Mouse (Mus musculus) heart, embryonic 16.5 days (tissue): ENCODE data around the gene Erp29. TPM values are rescaled to one million over a fixed set of nuclear protein-coding genes. Genes with fewer than 3 reads are reported as not detected.

Experiments used
- ATAC-seq: fragments of 200-750 bp; cut with Nextera tagmentation; replicated peaks from 2 replicates; pipeline ENCODE4 v1.8.0; 2017; ENCODE audit warnings: moderate number of reproducible peaks; ENCODE audit not compliant: insufficient read depth, low FRiP score; ENCODE audit errors: extremely low read depth
- H3K27ac ChIP-seq: fragments of 300-500 bp; sonication (generic); 2 replicates; pipeline ENCODE4 v1.5.1; 2014; ENCODE audit warnings: mild to moderate bottlenecking, low read length, control low read depth, moderate library complexity
- H3K27me3 ChIP-seq: fragments of 300-500 bp; sonication (generic); 2 replicates; pipeline ENCODE4 v1.6.1; 2014; ENCODE audit warnings: low read length, mixed read lengths; ENCODE audit not compliant: control insufficient read depth, insufficient read depth
- H3K36me3 ChIP-seq: fragments of 300-500 bp; sonication (generic); 2 replicates; pipeline ENCODE4 v1.6.1; 2014; ENCODE audit not compliant: control insufficient read depth, insufficient read depth
- H3K4me1 ChIP-seq: fragments of 300-500 bp; sonication (generic); 2 replicates; pipeline ENCODE4 v1.6.1; 2014; ENCODE audit warnings: low read length, mixed read lengths; ENCODE audit not compliant: control insufficient read depth, insufficient read depth
- H3K4me2 ChIP-seq: fragments of 300-500 bp; sonication (generic); 2 replicates; pipeline ENCODE4 v1.6.1; 2014; ENCODE audit warnings: low read depth, mild to moderate bottlenecking, control low read depth, low read length
- H3K4me3 ChIP-seq: fragments of 300-500 bp; sonication (generic); 2 replicates; pipeline ENCODE4 v1.5.1; 2014; ENCODE audit warnings: mild to moderate bottlenecking, control low read depth, low read length
- H3K9ac ChIP-seq: fragments of 300-500 bp; sonication (generic); 2 replicates; pipeline ENCODE4 v1.6.1; 2014; ENCODE audit warnings: low read length, control low read depth
- H3K9me3 ChIP-seq: fragments of 300-500 bp; sonication (generic); replicated peaks from 2 replicates; pipeline ENCODE4 v1.6.1; 2016; ENCODE audit warnings: low read length; ENCODE audit not compliant: control insufficient read depth
- WGBS: fragments of 180-500 bp; shearing (Covaris S2); extraction: QIAGEN DNeasy Blood & Tissue Kit; methylation state at CpG from one replicate; pipeline ENCODE4 v1.1.7; 2014; 5-methylcytosine and 5-hydroxymethylcytosine counted together
- polyA plus RNA-seq: library from polyadenylated mRNA; unstranded; fragments of >200 nt; fragmentation: Nextera tagmentation; extraction: Ambion mirVana; gene quantifications from 2 replicates; pipeline ENCODE4 v1.2.1, GENCODE M21; 2015

The Erp29 gene
- polyA plus RNA-seq, 1 experiment from 2014 or later, result 128 TPM

GRCm38 (mm10) chr5:121398965-121399462 is 53.3 kb downstream of the Erp29 start:
- Histone ChIP-seq H3K4me2 (peak overlapping the region; percentile 80), H3K4me3 (peak overlapping the region; percentile 88), H3K27me3 (no peaks in the 10 kb centered on the region), H3K9me3 (peaks cover 3% of the 10 kb centered on the region; the same call in 1 of the 2 replicates), H3K4me1 (peaks cover 21% of the 10 kb centered on the region), H3K36me3 (no peaks in the 10 kb centered on the region), H3K27ac (no peak overlapping the region), H3K9ac (peak overlapping the region; percentile 86)
- 43% methylated on average over 9 of the region's 9 CpGs for WGBS
- ATAC-seq, result no peak

DNA sequence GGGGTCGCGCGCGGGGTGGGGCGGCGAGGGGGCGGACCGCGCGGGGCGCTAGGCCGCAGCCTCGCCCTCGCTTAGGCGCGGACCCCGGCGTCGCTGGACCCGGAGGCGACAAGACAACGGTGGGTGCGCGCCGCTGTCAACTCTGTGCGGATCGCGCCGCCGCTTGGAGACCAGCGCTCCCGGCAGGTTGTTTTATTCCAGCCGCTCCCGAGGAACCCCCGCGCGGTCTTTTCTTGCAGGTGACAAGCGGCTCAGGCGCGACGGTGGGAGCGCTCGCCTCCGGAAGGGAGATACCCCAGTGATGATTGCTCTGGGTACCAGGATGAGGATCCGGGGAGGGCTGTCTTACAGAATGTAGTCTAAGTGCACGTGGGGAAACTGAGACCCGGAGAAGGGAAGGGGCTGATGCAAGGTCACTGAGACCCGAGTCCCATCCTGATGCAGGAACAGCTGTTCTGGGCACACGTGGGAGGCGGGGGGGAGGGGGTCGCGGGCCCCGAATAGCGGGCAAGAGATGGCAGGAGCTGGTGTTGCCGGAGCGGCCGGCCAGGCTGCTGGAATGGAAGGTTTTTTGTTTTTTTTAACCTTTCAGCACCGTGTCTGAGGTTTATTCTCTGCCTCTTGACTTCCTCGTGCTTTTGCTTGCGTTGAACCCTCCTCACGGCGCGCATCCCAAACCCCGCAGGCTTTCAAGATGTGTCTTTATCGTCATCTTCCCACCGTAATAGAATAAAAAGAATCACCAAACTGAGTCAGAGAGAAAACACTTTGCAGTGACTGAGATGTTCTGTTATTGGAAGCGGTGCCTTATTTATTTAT is 54.0 kb downstream of the Erp29 start:
- H3K4me2 ChIP-seq, result peak overlapping the region; percentile 80
- peaks cover 19% of the 10 kb centered on the region for H3K4me1 ChIP-seq
- WGBS, result under 1% methylated on average over 67 of the region's 67 CpGs
- H3K27ac ChIP-seq, result peak overlapping the region; percentile 44
- no peaks in the 10 kb centered on the region for H3K36me3 ChIP-seq
- peak overlapping the region; percentile 86 for H3K9ac ChIP-seq
- peak; percentile 70 for ATAC-seq
- peak overlapping the region; percentile 88 for H3K4me3 ChIP-seq
- H3K27me3 ChIP-seq, result no peaks in the 10 kb centered on the region
- H3K9me3 ChIP-seq, result peaks cover 3% of the 10 kb centered on the region; the same call in 1 of the 2 replicates

DNA sequence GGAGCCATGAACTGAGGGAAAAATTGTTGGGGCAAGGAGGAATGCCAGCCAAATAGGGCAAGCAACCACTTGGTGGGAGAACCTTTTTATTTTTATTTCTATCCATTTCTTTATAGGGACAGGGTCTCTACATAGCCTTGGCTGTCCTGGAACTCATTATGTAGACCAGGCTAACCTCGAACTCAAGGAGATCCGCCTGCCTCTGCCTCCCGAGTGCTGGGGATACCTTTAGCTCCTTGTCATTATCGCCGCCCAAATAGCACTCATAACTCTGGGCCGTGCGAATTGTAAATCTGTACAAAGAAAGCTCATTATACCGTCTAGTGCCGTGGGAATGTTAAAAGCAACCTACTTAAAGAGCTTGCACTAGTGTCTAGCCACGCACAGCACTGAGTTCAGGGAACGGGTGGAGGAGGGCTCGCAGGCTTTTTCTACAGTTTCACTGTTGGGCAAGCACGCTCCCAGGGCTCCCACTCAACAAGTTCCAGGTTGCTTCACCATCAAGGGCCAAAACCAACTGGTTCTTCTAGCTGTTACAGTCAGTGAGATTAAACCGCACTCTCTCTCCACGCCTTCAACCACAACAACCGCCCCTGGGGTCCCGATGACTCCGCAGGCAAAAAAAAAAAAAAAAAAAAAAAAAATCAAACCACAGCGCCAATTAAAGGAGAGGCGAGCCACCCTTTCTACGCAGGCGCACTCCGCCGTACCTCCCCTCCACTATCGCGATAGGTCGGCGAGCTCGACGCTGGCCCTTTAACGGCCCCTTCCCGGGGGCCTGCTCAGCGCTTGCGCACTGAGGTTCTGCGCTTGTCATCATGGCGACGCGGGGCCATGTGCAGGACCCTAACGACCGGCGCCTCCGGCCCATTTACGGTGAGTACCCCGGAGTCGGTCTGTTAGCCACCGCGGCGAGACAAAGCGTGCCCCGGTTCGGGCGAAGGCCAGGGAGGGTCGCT is 54.8 kb downstream of the Erp29 start, which contains the start of gene Naa25:
Naa25 (plus strand) TSS at position 750 of the 959 bp plus-strand sequence.
- Histone ChIP-seq H3K4me2 (peak within 1 kb of the TSS; percentile 80), H3K9ac (peak within 1 kb of the TSS; percentile 86), H3K4me3 (peak within 1 kb of the TSS; percentile 88), H3K4me1 (peaks cover 19% of the 10 kb centered on the region), H3K27ac (peak within 1 kb of the TSS; percentile 74), H3K27me3 (no peaks in the 10 kb centered on the region), H3K9me3 (peaks cover 3% of the 10 kb centered on the region; the same call in 1 of the 2 replicates), H3K36me3 (no peaks in the 10 kb centered on the region)
- ATAC-seq, result peak; percentile 98
- 8% methylated on average over 53 of the region's 53 CpGs for WGBS

- WGBS, result 74% methylated on average over 5 of the region's 5 CpGs
- no peak for ATAC-seq
- H3K4me3 ChIP-seq, result no peak overlapping the region
- no peak overlapping the region for H3K27ac ChIP-seq
- peaks cover 3% of the 10 kb centered on the region; the same call in 1 of the 2 replicates for H3K9me3 ChIP-seq
- H3K9ac ChIP-seq, result no peak overlapping the region
- no peaks in the 10 kb centered on the region for H3K27me3 ChIP-seq
- H3K36me3 ChIP-seq, result no peaks in the 10 kb centered on the region
- peaks cover 19% of the 10 kb centered on the region for H3K4me1 ChIP-seq
- H3K4me2 ChIP-seq, result no peak overlapping the region
Measured at GRCm38 (mm10) chr5:121395621-121396020, 56.7 kb downstream of the Erp29 start.

DNA sequence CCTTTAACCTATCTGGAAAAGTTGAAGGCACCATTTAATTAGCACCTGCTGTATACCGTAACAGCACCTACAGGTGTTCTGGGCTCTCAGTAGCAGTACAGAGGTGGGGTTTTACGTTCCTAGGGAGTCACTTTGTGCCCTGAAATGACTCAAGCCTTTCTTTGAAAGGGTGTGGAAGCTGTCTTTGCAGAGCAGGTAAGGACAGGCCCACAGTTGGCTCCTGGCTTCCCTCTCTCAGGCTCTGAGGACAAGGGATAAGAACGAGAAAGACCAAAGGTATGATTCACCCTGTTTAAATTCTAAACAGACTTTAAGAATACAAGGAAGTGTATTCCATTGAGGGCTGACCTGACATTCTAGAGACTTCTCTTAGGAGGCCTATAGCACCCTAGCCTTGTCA is 58.9 kb downstream of the Erp29 start:
- no peak overlapping the region for H3K4me2 ChIP-seq
- H3K4me3 ChIP-seq, result no peak overlapping the region
- no peak for ATAC-seq
- no peaks in the 10 kb centered on the region for H3K27me3 ChIP-seq
- peaks cover 3% of the 10 kb centered on the region; the same call in 1 of the 2 replicates for H3K9me3 ChIP-seq
- 73% methylated on average over 3 of the region's 3 CpGs for WGBS
- no peak overlapping the region for H3K9ac ChIP-seq
- peaks cover 5% of the 10 kb centered on the region; the same call in 1 of the 2 replicates for H3K4me1 ChIP-seq
- no peaks in the 10 kb centered on the region for H3K36me3 ChIP-seq
- H3K27ac ChIP-seq, result no peak overlapping the region

GRCm38 (mm10) chr5:121392667-121393380 is 59.5 kb downstream of the Erp29 start:
- Histone ChIP-seq H3K27ac (no peak overlapping the region), H3K9me3 (peaks cover 3% of the 10 kb centered on the region; the same call in 1 of the 2 replicates)

GRCm38 (mm10) chr5:121389691-121390090 is 62.6 kb downstream of the Erp29 start:
- Histone ChIP-seq H3K9me3 (peaks cover 3% of the 10 kb centered on the region; the same call in 1 of the 2 replicates), H3K4me1 (peaks cover 8% of the 10 kb centered on the region), H3K27me3 (no peaks in the 10 kb centered on the region)

More at GRCm38 (mm10) chr5:121392667-121393380, 59.5 kb downstream of the Erp29 start:
- Histone ChIP-seq H3K9ac (no peak overlapping the region), H3K4me2 (no peak overlapping the region), H3K4me1 (peaks cover 5% of the 10 kb centered on the region; the same call in 1 of the 2 replicates), H3K27me3 (no peaks in the 10 kb centered on the region), H3K36me3 (no peaks in the 10 kb centered on the region), H3K4me3 (no peak overlapping the region)
- no peak for ATAC-seq
- WGBS, result 55% methylated on average over 16 of the region's 16 CpGs

GRCm38 (mm10) chr5:121389106-121389505 is 63.2 kb downstream of the Erp29 start:
- Histone ChIP-seq H3K27ac (no peak overlapping the region), H3K4me3 (no peak overlapping the region), H3K9ac (no peak overlapping the region), H3K9me3 (no peaks in the 10 kb centered on the region), H3K4me1 (peaks cover 13% of the 10 kb centered on the region), H3K36me3 (no peaks in the 10 kb centered on the region), H3K27me3 (no peaks in the 10 kb centered on the region), H3K4me2 (no peak overlapping the region)
- no peak for ATAC-seq
- 62% methylated on average over 7 of the region's 7 CpGs for whole genome bisulfite sequencing

More at GRCm38 (mm10) chr5:121389691-121390090, 62.6 kb downstream of the Erp29 start:
- Histone ChIP-seq H3K9ac (no peak overlapping the region), H3K4me3 (no peak overlapping the region), H3K4me2 (no peak overlapping the region), H3K36me3 (no peaks in the 10 kb centered on the region), H3K27ac (no peak overlapping the region)
- ATAC-seq, result no peak
